In genomic region chr3:107524547-107524946, GRCm38 (mm10) we compare ENCODE assay signal across 15 mouse cellular contexts. TPM values are rescaled to one million over a fixed set of nuclear protein-coding genes. Genes with fewer than 3 reads are reported as not detected.
"Had no signal": no experiment of that assay in that cellular context is flagged by ENCODE, and none has a peak within 500 bp of the region (broad histone marks: within the 10 kb centered on the region; RNA-seq: fewer than 3 reads in every experiment).

No protein-coding gene starts in this region.

- DNase-seq: kidney, adult 11 months; kidney, adult 8-10 months; kidney, postnatal 10 days; kidney, postnatal 36 days; liver; liver, embryonic 13.5 days; lung, adult 2 months; lung, postnatal 14 days; lung, postnatal 4 days; thymus, adult 18-20 months; thymus, postnatal 36 days had no signal

RNA-seq across cellular contexts. Expression of gene Slc6a17, which starts 6.7 kb away (rescaled TPM):
- total RNA-seq: megakaryocyte progenitor cell, adult 5-6 weeks had no signal

RNA-seq across cellular contexts. Expression of gene Ubl4b, which starts 30.3 kb away (rescaled TPM):
- total RNA-seq: layer of hippocampus, adult 8-10 months; layer of hippocampus, postnatal 10 days; left cerebral cortex, adult 18-20 months; megakaryocyte progenitor cell, adult 5-6 weeks had no signal
